Mouse (Mus musculus) kidney, adult 9 months (tissue): ENCODE measurements around the gene Klf13.

ENCODE experiments used
- DNase-seq: peaks from one replicate; pipeline ENCODE4 v3.0.0; 2022

The Klf13 gene

GRCm38 (mm10) chr7:63879583-63879982 lies 59.1 kb downstream of the Klf13 start:
- DNase-seq: no peak

GRCm38 (mm10) chr7:63877610-63878009 lies 61.1 kb downstream of the Klf13 start:
- no peak for DNase-seq

GRCm38 (mm10) chr7:63876640-63877039 lies 62.1 kb downstream of the Klf13 start:
- DNase-seq: no peak

- DNase-seq: no peak
These were observed 63.0 kb downstream of the Klf13 start for GRCm38 (mm10) chr7:63875686-63876085.

GRCm38 (mm10) chr7:63873880-63874279 lies 64.8 kb downstream of the Klf13 start:
- DNase-seq: no peak

- DNase-seq: peak; percentile 33
These were observed 67.0 kb downstream of the Klf13 start for GRCm38 (mm10) chr7:63871698-63872097.

GRCm38 (mm10) chr7:63868356-63868918 lies 70.3 kb downstream of the Klf13 start:
- DNase-seq: no peak

GRCm38 (mm10) chr7:63865911-63866310 lies 72.8 kb downstream of the Klf13 start:
- DNase-seq: no peak

- no peak for DNase-seq
These were observed 75.7 kb downstream of the Klf13 start for GRCm38 (mm10) chr7:63863046-63863445.

GRCm38 (mm10) chr7:63861123-63861522 lies 77.6 kb downstream of the Klf13 start:
- DNase-seq: peak; percentile 36

- DNase-seq: peak; percentile 95
These were observed 80.1 kb downstream of the Klf13 start for GRCm38 (mm10) chr7:63858571-63859152.

- DNase-seq: peak; percentile 21
These were observed 80.8 kb downstream of the Klf13 start for GRCm38 (mm10) chr7:63857771-63858417.

- peak; percentile 89 for DNase-seq
These were observed 83.4 kb downstream of the Klf13 start for GRCm38 (mm10) chr7:63855283-63855682.

GRCm38 (mm10) chr7:63851841-63852533 lies 86.7 kb downstream of the Klf13 start:
- DNase-seq: peak; percentile 42
